Mouse (Mus musculus): ENCODE measurements around the gene Lag3. TPM values are rescaled to one million over a fixed set of nuclear protein-coding genes. Genes with fewer than 3 reads are reported as not detected.

The Lag3 gene
- polyA plus RNA-seq, 1 experiment = 0.44 TPM

- Histone ChIP-seq H3K4me3 (ENCODE audit: insufficient read depth, poor library complexity, severe bottlenecking) (no peak within 1 kb of the TSS), H3K36me3 (ENCODE audit: control insufficient read depth, insufficient read depth) (no peaks in the 10 kb centered on the region), H3K27me3 (ENCODE audit: control insufficient read depth, insufficient read depth, insufficient read length) (peaks cover 65% of the 10 kb centered on the region), H3K79me3 (ENCODE audit: low read depth) (no peaks in the 10 kb centered on the region), H3ac (ENCODE audit: control insufficient read depth, insufficient read length, low read depth) (peak within 1 kb of the TSS; percentile 36), H3K79me2 (ENCODE audit: control insufficient read depth, insufficient read depth) (no peaks in the 10 kb centered on the region)
- TF ChIP-seq CEBPB (IDR thresholded peaks at IDR 0.05; ENCODE audit: low read depth) (no peak), USF1 (IDR thresholded peaks at IDR 0.05; ENCODE audit: low read depth) (no peak), MYOG (IDR thresholded peaks at IDR 0.05; ENCODE audit: control insufficient read depth, extremely low read depth, insufficient read length) (no peak), MAX (IDR thresholded peaks at IDR 0.05) (no peak), FOSL1 (IDR thresholded peaks at IDR 0.05; ENCODE audit: insufficient read depth, low read length, poor library complexity, severe bottlenecking) (no peak), MYOD1 (IDR thresholded peaks at IDR 0.05; ENCODE audit: control insufficient read depth, insufficient read length, low read depth) (no peak), CTCF (IDR thresholded peaks at IDR 0.05; ENCODE audit: control insufficient read depth, insufficient read depth, insufficient read length) (no peak)
These were observed 47.7 kb downstream of the Lag3 start, which contains the start of gene Gpr162 for GRCm38 (mm10) chr6:124863658-124864298. TSS of gene Gpr162 (minus strand) at chr6:124863983.

- H3K27me3 ChIP-seq (ENCODE audit: control insufficient read depth, insufficient read depth, insufficient read length) = peaks cover 64% of the 10 kb centered on the region
These were observed 48.3 kb downstream of the Lag3 start for GRCm38 (mm10) chr6:124863125-124863657.

GRCm38 (mm10) chr6:124862406-124863124, 48.9 kb downstream of the Lag3 start:
- H3K4me3 ChIP-seq (ENCODE audit: insufficient read depth, poor library complexity, severe bottlenecking) = no peak overlapping the region
- H3K79me3 ChIP-seq (ENCODE audit: low read depth) = no peaks in the 10 kb centered on the region
- H3K27me3 ChIP-seq (ENCODE audit: control insufficient read depth, insufficient read depth, insufficient read length) = peaks cover 57% of the 10 kb centered on the region
- H3K36me3 ChIP-seq (ENCODE audit: control insufficient read depth, insufficient read depth) = no peaks in the 10 kb centered on the region
- no peak overlapping the region for H3ac ChIP-seq (ENCODE audit: control insufficient read depth, insufficient read length, low read depth)
- no peak for TF ChIP-seq USF1 (IDR thresholded peaks at IDR 0.05; ENCODE audit: low read depth)
- TF ChIP-seq FOSL1 (IDR thresholded peaks at IDR 0.05; ENCODE audit: insufficient read depth, low read length, poor library complexity, severe bottlenecking) = no peak
- TF ChIP-seq MAX (IDR thresholded peaks at IDR 0.05) = no peak
- no peak for TF ChIP-seq MYOD1 (IDR thresholded peaks at IDR 0.05; ENCODE audit: control insufficient read depth, insufficient read length, low read depth)
- TF ChIP-seq CTCF (IDR thresholded peaks at IDR 0.05; ENCODE audit: control insufficient read depth, insufficient read depth, insufficient read length) = no peak
- no peak for TF ChIP-seq CEBPB (IDR thresholded peaks at IDR 0.05; ENCODE audit: low read depth)
- no peak for TF ChIP-seq MYOG (IDR thresholded peaks at IDR 0.05; ENCODE audit: control insufficient read depth, extremely low read depth, insufficient read length)
- H3K79me2 ChIP-seq (ENCODE audit: control insufficient read depth, insufficient read depth) = no peaks in the 10 kb centered on the region

More at GRCm38 (mm10) chr6:124863125-124863657, 48.3 kb downstream of the Lag3 start:
- no peaks in the 10 kb centered on the region for H3K36me3 ChIP-seq (ENCODE audit: control insufficient read depth, insufficient read depth)
- no peaks in the 10 kb centered on the region for H3K79me3 ChIP-seq (ENCODE audit: low read depth)
- no peak overlapping the region for H3K4me3 ChIP-seq (ENCODE audit: insufficient read depth, poor library complexity, severe bottlenecking)
- no peak overlapping the region for H3ac ChIP-seq (ENCODE audit: control insufficient read depth, insufficient read length, low read depth)
- H3K79me2 ChIP-seq (ENCODE audit: control insufficient read depth, insufficient read depth) = no peaks in the 10 kb centered on the region
- TF ChIP-seq CTCF (IDR thresholded peaks at IDR 0.05; ENCODE audit: control insufficient read depth, insufficient read depth, insufficient read length) (no peak), USF1 (IDR thresholded peaks at IDR 0.05; ENCODE audit: low read depth) (no peak), CEBPB (IDR thresholded peaks at IDR 0.05; ENCODE audit: low read depth) (no peak), FOSL1 (IDR thresholded peaks at IDR 0.05; ENCODE audit: insufficient read depth, low read length, poor library complexity, severe bottlenecking) (no peak), MAX (IDR thresholded peaks at IDR 0.05) (no peak), MYOD1 (IDR thresholded peaks at IDR 0.05; ENCODE audit: control insufficient read depth, insufficient read length, low read depth) (no peak), MYOG (IDR thresholded peaks at IDR 0.05; ENCODE audit: control insufficient read depth, extremely low read depth, insufficient read length) (no peak)

- Histone ChIP-seq H3K27me3 (ENCODE audit: control insufficient read depth, insufficient read depth, insufficient read length) (peaks cover 50% of the 10 kb centered on the region), H3K79me3 (ENCODE audit: low read depth) (no peaks in the 10 kb centered on the region), H3K79me2 (ENCODE audit: control insufficient read depth, insufficient read depth) (no peaks in the 10 kb centered on the region), H3K36me3 (ENCODE audit: control insufficient read depth, insufficient read depth) (no peaks in the 10 kb centered on the region), H3K4me3 (ENCODE audit: insufficient read depth, poor library complexity, severe bottlenecking) (no peak overlapping the region), H3ac (ENCODE audit: control insufficient read depth, insufficient read length, low read depth) (no peak overlapping the region)
- TF ChIP-seq MYOG (IDR thresholded peaks at IDR 0.05; ENCODE audit: control insufficient read depth, extremely low read depth, insufficient read length) = no peak
- TF ChIP-seq FOSL1 (IDR thresholded peaks at IDR 0.05; ENCODE audit: insufficient read depth, low read length, poor library complexity, severe bottlenecking) = no peak
- no peak for TF ChIP-seq USF1 (IDR thresholded peaks at IDR 0.05; ENCODE audit: low read depth)
- TF ChIP-seq MYOD1 (IDR thresholded peaks at IDR 0.05; ENCODE audit: control insufficient read depth, insufficient read length, low read depth) = no peak
- TF ChIP-seq CTCF (IDR thresholded peaks at IDR 0.05; ENCODE audit: control insufficient read depth, insufficient read depth, insufficient read length) = no peak
- no peak for TF ChIP-seq MAX (IDR thresholded peaks at IDR 0.05)
- TF ChIP-seq CEBPB (IDR thresholded peaks at IDR 0.05; ENCODE audit: low read depth) = no peak
These were observed 49.7 kb downstream of the Lag3 start for GRCm38 (mm10) chr6:124861802-124862201.

GRCm38 (mm10) chr6:124861266-124861665, 50.2 kb downstream of the Lag3 start:
- H3K27me3 ChIP-seq (ENCODE audit: control insufficient read depth, insufficient read depth, insufficient read length) = peaks cover 44% of the 10 kb centered on the region
- TF ChIP-seq CTCF (IDR thresholded peaks at IDR 0.05; ENCODE audit: control insufficient read depth, insufficient read depth, insufficient read length) = no peak
- TF ChIP-seq MYOD1 (IDR thresholded peaks at IDR 0.05; ENCODE audit: control insufficient read depth, insufficient read length, low read depth) = no peak
- no peak overlapping the region for H3ac ChIP-seq (ENCODE audit: control insufficient read depth, insufficient read length, low read depth)

More at GRCm38 (mm10) chr6:124861266-124861665, 50.2 kb downstream of the Lag3 start:
- no peaks in the 10 kb centered on the region for H3K36me3 ChIP-seq (ENCODE audit: control insufficient read depth, insufficient read depth)
- no peaks in the 10 kb centered on the region for H3K79me2 ChIP-seq (ENCODE audit: control insufficient read depth, insufficient read depth)
- no peaks in the 10 kb centered on the region for H3K79me3 ChIP-seq (ENCODE audit: low read depth)
- H3K4me3 ChIP-seq (ENCODE audit: insufficient read depth, poor library complexity, severe bottlenecking) = no peak overlapping the region

All from C2C12 (cell line).